Mouse (Mus musculus) gastrocnemius, postnatal 14 days (tissue): ENCODE data around the gene Esp8. TPM values are rescaled to one million over a fixed set of nuclear protein-coding genes. Genes with fewer than 3 reads are reported as not detected.
"Not testable (repeated sequence)": the region's sequence is repeated elsewhere in the genome, so short reads cannot be mapped to it uniquely, and the experiment has no call there.

Source experiments
- DNase-seq: peaks from one replicate; pipeline ENCODE4 v3.0.0; 2021; ENCODE audit warnings: mixed read lengths
- intact Hi-C: fragments of 180-260 bp; cut with DNase I; formaldehyde crosslinking; loops from one replicate; pipeline ENCODE4 v1.15.1; 2025; ENCODE audit warnings: low total_unique reads
- long read RNA-seq, 2 experiments: library from polyadenylated mRNA; stranded (forward); transcript quantifications; one replicate each; pipeline ENCODE4 v2.0.0; 2021
- total RNA-seq, 2 experiments: library from RNA; stranded (reverse); gene quantifications; 2 replicates each; pipeline ENCODE4 v1.2.3; 2021

Gene Esp8
- total RNA-seq = not detected
- long read RNA-seq, experiment 1 = 0 reads
- long read RNA-seq, experiment 2 = 0 reads

- intact Hi-C loops = no loop called here
- no peak for DNase-seq
Measured at GRCm38 (mm10) chr17:40519818-40520217, at the start of gene Esp8. Gene Esp8 (plus strand): TSS chr17:40520022.

GRCm38 (mm10) chr17:40483566-40483965 is 36.3 kb upstream of the Esp8 start:
- intact Hi-C loops, DNase-seq: not testable (repeated sequence)

- DNase-seq, intact Hi-C loops: not testable (repeated sequence)
Measured at GRCm38 (mm10) chr17:40495468-40496185, 24.2 kb upstream of the Esp8 start.

- no peak for DNase-seq
- intact Hi-C loops = no loop called here
Measured at GRCm38 (mm10) chr17:40529813-40530212, 10.0 kb downstream of the Esp8 start.

- intact Hi-C loops = no loop called here
Measured at GRCm38 (mm10) chr17:40531147-40531546, 11.3 kb downstream of the Esp8 start.

GRCm38 (mm10) chr17:40547005-40547404 is 27.2 kb downstream of the Esp8 start:
- intact Hi-C loops = not testable (repeated sequence)

More at GRCm38 (mm10) chr17:40531147-40531546, 11.3 kb downstream of the Esp8 start:
- DNase-seq = no peak

GRCm38 (mm10) chr17:40553470-40553869 is 33.6 kb downstream of the Esp8 start:
- DNase-seq = no peak
- intact Hi-C loops = no loop called here

More at GRCm38 (mm10) chr17:40547005-40547404, 27.2 kb downstream of the Esp8 start:
- not testable (repeated sequence) for DNase-seq

- DNase-seq = no peak
- intact Hi-C loops = no loop called here
Measured at GRCm38 (mm10) chr17:40561207-40561606, 41.4 kb downstream of the Esp8 start, which contains the start of gene Esp6. Gene Esp6 (plus strand): TSS chr17:40561507.

Other genes with a start within 250 kb of the Esp8 start
- gene Crisp1, start 200.8 kb upstream of the Esp8 start, total RNA-seq = not detected
- gene Esp6, start 41.5 kb downstream of the Esp8 start, total RNA-seq = not detected
- gene Esp4, start 78.6 kb downstream of the Esp8 start, total RNA-seq = not detected
- not detected for gene Esp3, start 112.1 kb downstream of the Esp8 start, total RNA-seq
- gene Esp1, start 207.1 kb downstream of the Esp8 start, total RNA-seq = not detected